Mouse (Mus musculus) leukemia stem cell, adult 10-12 weeks (primary cell): ENCODE measurements around the gene Zfp639. TPM values are rescaled to one million over a fixed set of nuclear protein-coding genes. Genes with fewer than 3 reads are reported as not detected.

Source experiments
- polyA plus RNA-seq: library from polyadenylated mRNA; stranded (reverse); fragments of >175 nt; gene quantifications from 2 replicates; pipeline ENCODE4 v1.2.3, GENCODE M21; 2012; ENCODE audit warnings: low replicate concordance

The Zfp639 gene
- 5.4 and 7.2 TPM in 2 replicates for polyA plus RNA-seq

GRCm38 (mm10) chr3:32509496-32510374, at the start of gene Zfp639:
Zfp639 (plus strand) TSS chr3:32510259.

GRCm38 (mm10) chr3:32492097-32493090, 17.7 kb upstream of the Zfp639 start, which contains the start of gene Kcnmb3:
Kcnmb3 (minus strand) TSS chr3:32492231.

GRCm38 (mm10) chr3:32529303-32529898, 19.3 kb downstream of the Zfp639 start, which contains the start of gene Mfn1:
Mfn1 (plus strand) TSS chr3:32529465.

Other genes with a start within 250 kb of the Zfp639 start
- gene Zmat3, start 144.2 kb upstream of the Zfp639 start, polyA plus RNA-seq, result 4.4 and 5.3 TPM in 2 replicates
- gene Pik3ca, start 112.6 kb upstream of the Zfp639 start, polyA plus RNA-seq, result 0.28 and 1.5 TPM in 2 replicates
- gene Kcnmb3, start 18.0 kb upstream of the Zfp639 start, polyA plus RNA-seq, result 0.17 TPM in 1 of 2 replicates, not detected in the other
- gene Mfn1, start 19.2 kb downstream of the Zfp639 start, polyA plus RNA-seq, result 6.5 and 7.6 TPM in 2 replicates
- gene Gnb4, start 106.3 kb downstream of the Zfp639 start, polyA plus RNA-seq, result 2.1 and 3.6 TPM in 2 replicates
- gene Actl6a, start 196.0 kb downstream of the Zfp639 start, polyA plus RNA-seq, result 7.0 and 17.2 TPM in 2 replicates
- 3.0 and 52.8 TPM in 2 replicates for gene Ndufb5, start 226.7 kb downstream of the Zfp639 start, polyA plus RNA-seq
- gene Mrpl47, start 227.3 kb downstream of the Zfp639 start, polyA plus RNA-seq, result 0.32 and 0.61 TPM in 2 replicates